Mouse (Mus musculus) monocyte, adult 5-6 weeks (primary cell): ENCODE data around the gene Pycard. TPM values are rescaled to one million over a fixed set of nuclear protein-coding genes. Genes with fewer than 3 reads are reported as not detected.
"Not testable (repeated sequence)": the region's sequence is repeated elsewhere in the genome, so short reads cannot be mapped to it uniquely, and the experiment has no call there.

Source experiments
- ATAC-seq: fragments of 153-309, 156-312 bp; replicated peaks from 2 replicates; pipeline ENCODE4 v1.8.0; 2017; ENCODE audit warnings: mild to moderate bottlenecking; ENCODE audit not compliant: low TSS enrichment, insufficient number of reproducible peaks, severe bottlenecking, poor library complexity, low FRiP score
- total RNA-seq: library from RNA; stranded (forward); fragments of 200-1000, 200-491, 200-594 nt; gene quantifications from 3 replicates; pipeline ENCODE4 v1.2.3, GENCODE M21; 2017

Pycard gene
- total RNA-seq, 1 experiment from 2014 or later = 65.7 TPM

- no peak for ATAC-seq
These were observed 34.3 kb downstream of the Pycard start for GRCm38 (mm10) chr7:127959364-127959763.

GRCm38 (mm10) chr7:127952864-127953581 is 40.6 kb downstream of the Pycard start:
- ATAC-seq = peak; percentile 56; the same call in 1 of the 2 replicates

- ATAC-seq = no peak; the same call in 1 of the 2 replicates
These were observed 47.1 kb downstream of the Pycard start, which contains the start of gene Prss36 for GRCm38 (mm10) chr7:127946470-127947023. TSS of gene Prss36 (minus strand) at chr7:127946725.

GRCm38 (mm10) chr7:127944614-127945013 is 49.1 kb downstream of the Pycard start:
- ATAC-seq = no peak

- ATAC-seq = not testable (repeated sequence)
These were observed 51.6 kb downstream of the Pycard start for GRCm38 (mm10) chr7:127942097-127942496.

Other genes starting within 250 kb of the Pycard start
- 2.1 to 8.5 TPM (median 3.1 TPM) in 3 replicates for gene Fbxl19, start 249.3 kb downstream of the Pycard start, total RNA-seq
- gene Orai3, start 224.1 kb downstream of the Pycard start, total RNA-seq = 31.9 to 44.5 TPM (median 35.2 TPM) in 3 replicates
- 5.2 to 14.9 TPM (median 7.7 TPM) in 3 replicates for gene Setd1a, start 217.2 kb downstream of the Pycard start, total RNA-seq
- gene Gm49388, start 208.3 kb downstream of the Pycard start, total RNA-seq = 0.87 to 3.2 TPM (median 2.2 TPM) in 3 replicates
- 8.6 to 11.1 TPM (median 9.4 TPM) in 3 replicates for gene Hsd3b7, start 193.3 kb downstream of the Pycard start, total RNA-seq
- 98.1 to 120 TPM (median 102 TPM) in 3 replicates for gene Stx4a, start 169.6 kb downstream of the Pycard start, total RNA-seq
- 0.11 TPM in 1 of 3 replicates, not detected in the others for gene Stx1b, start 169.3 kb downstream of the Pycard start, total RNA-seq
- 49.9 to 74.6 TPM (median 50.8 TPM) in 3 replicates for gene Zfp646, start 117.6 kb downstream of the Pycard start, total RNA-seq
- 1.6 to 7.1 TPM (median 6.4 TPM) in 3 replicates for gene Zfp668, start 117.0 kb downstream of the Pycard start, total RNA-seq
- gene Prss53, start 102.9 kb downstream of the Pycard start, total RNA-seq = 0.75 TPM in 1 of 3 replicates, not detected in the others
- not detected in 3 replicates for gene Gm21974, start 98.4 kb downstream of the Pycard start, total RNA-seq
- 1.4 to 3.6 TPM (median 2.3 TPM) in 3 replicates for gene Vkorc1, start 98.2 kb downstream of the Pycard start, total RNA-seq
- gene Bckdk, start 89.8 kb downstream of the Pycard start, total RNA-seq = 10.0 to 27.5 TPM (median 12.5 TPM) in 3 replicates
- 48.9 to 58.0 TPM (median 55.2 TPM) in 3 replicates for gene Kat8, start 81.4 kb downstream of the Pycard start, total RNA-seq
- not detected in 3 replicates for gene Prss8, start 63.8 kb downstream of the Pycard start, total RNA-seq
- 1.1 TPM in 2 of 3 replicates, not detected in the other for gene Prss36, start 47.1 kb downstream of the Pycard start, total RNA-seq
- gene Fus, start 26.4 kb downstream of the Pycard start, total RNA-seq = 85.2 to 172 TPM (median 110 TPM) in 3 replicates
- gene Trim72, start 10.1 kb upstream of the Pycard start, total RNA-seq = 0.68 TPM in 1 of 3 replicates, not detected in the others
- 419 to 520 TPM (median 447 TPM) in 3 replicates for gene Itgam, start 68.8 kb upstream of the Pycard start, total RNA-seq
- gene Gm49368, start 68.8 kb upstream of the Pycard start, total RNA-seq = 33.7 to 34.7 TPM in 2 of 3 replicates, not detected in the other
- gene Itgax, start 135.7 kb upstream of the Pycard start, total RNA-seq = 189 to 316 TPM (median 230 TPM) in 3 replicates
- gene Itgad, start 160.5 kb upstream of the Pycard start, total RNA-seq = 2.1 to 7.5 TPM (median 5.6 TPM) in 3 replicates
- 3.0 TPM in 1 of 3 replicates, not detected in the others for gene Cox6a2, start 212.5 kb upstream of the Pycard start, total RNA-seq
- gene Armc5, start 243.5 kb upstream of the Pycard start, total RNA-seq = 9.1 to 14.9 TPM (median 11.6 TPM) in 3 replicates
- gene 9130023H24Rik, start 244.2 kb upstream of the Pycard start, total RNA-seq = 4.9 to 6.2 TPM (median 5.5 TPM) in 3 replicates